Mouse (Mus musculus) kidney, adult 2 months (tissue): ENCODE data around the gene Stard7.

Experiments used
- CTCF ChIP-seq: fragments of 200-500 bp; conservative IDR thresholded peaks from 2 replicates; pipeline ENCODE4 v1.5.1; 2011; ENCODE audit warnings: low read depth, mild to moderate bottlenecking, control low read depth, low read length, moderate library complexity, mixed read lengths; ENCODE audit not compliant: insufficient read depth, insufficient read length
- POLR2A ChIP-seq: fragments of 200-500 bp; IDR thresholded peaks from one replicate; pipeline ENCODE4 v1.6.1; 2011; ENCODE audit warnings: low read depth, low read length, control low read depth

GRCm38 (mm10) chr2:127335767-127336496 is 65.9 kb downstream of the Stard7 start, which contains the start of gene Dusp2:
- TF ChIP-seq CTCF, result no peak
- peak; percentile 21 for TF ChIP-seq POLR2A
